Mouse (Mus musculus) hindbrain, embryonic 12.5 days (tissue): ENCODE results near the gene Capn2. TPM values are rescaled to one million over a fixed set of nuclear protein-coding genes. Genes with fewer than 3 reads are reported as not detected.

ENCODE experiments used
- ATAC-seq: fragments of 200-750 bp; cut with Nextera tagmentation; 2 replicates; pipeline ENCODE4 v1.8.0; 2017; ENCODE audit warnings: moderate TSS enrichment; ENCODE audit not compliant: low FRiP score
- H3K27ac ChIP-seq: fragments of 300-500 bp; sonication (generic); 2 replicates; pipeline ENCODE4 v1.5.1; 2016; ENCODE audit warnings: mild to moderate bottlenecking
- H3K27me3 ChIP-seq: fragments of 300-500 bp; sonication (generic); 2 replicates; pipeline ENCODE4 v1.6.1; 2016; ENCODE audit warnings: mild to moderate bottlenecking
- H3K36me3 ChIP-seq: fragments of 300-500 bp; sonication (generic); 2 replicates; pipeline ENCODE4 v1.6.1; 2016; ENCODE audit warnings: mild to moderate bottlenecking
- H3K4me1 ChIP-seq: fragments of 300-500 bp; sonication (generic); 2 replicates; pipeline ENCODE4 v1.6.1; 2016
- H3K4me2 ChIP-seq: fragments of 300-500 bp; sonication (generic); replicated peaks from 2 replicates; pipeline ENCODE4 v1.6.1; 2016; ENCODE audit warnings: mild to moderate bottlenecking
- H3K4me3 ChIP-seq: fragments of 300-500 bp; sonication (generic); 2 replicates; pipeline ENCODE4 v1.5.1; 2016; ENCODE audit warnings: mild to moderate bottlenecking
- H3K9ac ChIP-seq: fragments of 300-500 bp; sonication (generic); 2 replicates; pipeline ENCODE4 v1.6.1; 2016; ENCODE audit warnings: mild to moderate bottlenecking, moderate library complexity
- H3K9me3 ChIP-seq: fragments of 300-500 bp; sonication (generic); replicated peaks from 2 replicates; pipeline ENCODE4 v1.6.1; 2016; ENCODE audit warnings: mild to moderate bottlenecking
- WGBS: fragments of 180-500 bp; shearing (Covaris S2); methylation state at CpG from one replicate; pipeline ENCODE4 v1.1.7; 2016; 5-methylcytosine and 5-hydroxymethylcytosine counted together
- polyA plus RNA-seq: library from polyadenylated mRNA; unstranded; fragments of >200 nt; fragmentation: Nextera tagmentation; extraction: Ambion mirVana; gene quantifications from 2 replicates; pipeline ENCODE4 v1.2.1, GENCODE M21; 2016

The Capn2 gene
- polyA plus RNA-seq, 1 experiment from 2014 or later: 136 TPM

- Histone ChIP-seq H3K36me3 (peaks cover 74% of the 10 kb centered on the region), H3K27me3 (no peaks in the 10 kb centered on the region), H3K9me3 (no peaks in the 10 kb centered on the region), H3K27ac (no peak overlapping the region), H3K4me1 (no peaks in the 10 kb centered on the region), H3K4me3 (no peak overlapping the region), H3K9ac (no peak overlapping the region), H3K4me2 (no peak overlapping the region)
- 88% methylated on average over 18 of the region's 18 CpGs for WGBS
- ATAC-seq: no peak
Measured at GRCm38 (mm10) chr1:182441791-182442473, 75.5 kb downstream of the Capn2 start.

- peaks cover 64% of the 10 kb centered on the region for H3K36me3 ChIP-seq
Measured at GRCm38 (mm10) chr1:182439546-182440222, 77.7 kb downstream of the Capn2 start.

GRCm38 (mm10) chr1:182436746-182437145, 80.7 kb downstream of the Capn2 start:
- H3K4me1 ChIP-seq: no peaks in the 10 kb centered on the region
- no peak overlapping the region for H3K4me3 ChIP-seq
- H3K27ac ChIP-seq: no peak overlapping the region
- ATAC-seq: no peak
- no peaks in the 10 kb centered on the region for H3K27me3 ChIP-seq
- peaks cover 58% of the 10 kb centered on the region for H3K36me3 ChIP-seq
- H3K9ac ChIP-seq: no peak overlapping the region
- 82% methylated on average over 5 of the region's 5 CpGs for WGBS
- no peak overlapping the region for H3K4me2 ChIP-seq
- H3K9me3 ChIP-seq: no peaks in the 10 kb centered on the region

More at GRCm38 (mm10) chr1:182439546-182440222, 77.7 kb downstream of the Capn2 start:
- Histone ChIP-seq H3K9me3 (no peaks in the 10 kb centered on the region), H3K4me1 (no peaks in the 10 kb centered on the region), H3K4me2 (no peak overlapping the region), H3K27ac (no peak overlapping the region), H3K27me3 (no peaks in the 10 kb centered on the region), H3K9ac (no peak overlapping the region), H3K4me3 (no peak overlapping the region)
- WGBS: 82% methylated on average over 5 of the region's 5 CpGs
- no peak for ATAC-seq

- H3K27ac ChIP-seq: no peak overlapping the region
- peaks cover 42% of the 10 kb centered on the region for H3K36me3 ChIP-seq
- no peak overlapping the region for H3K4me3 ChIP-seq
- no peak for ATAC-seq
- no peaks in the 10 kb centered on the region for H3K27me3 ChIP-seq
- no peak overlapping the region for H3K9ac ChIP-seq
- H3K4me1 ChIP-seq: no peaks in the 10 kb centered on the region
- no peaks in the 10 kb centered on the region for H3K9me3 ChIP-seq
- H3K4me2 ChIP-seq: no peak overlapping the region
- 97% methylated on average over 3 of the region's 3 CpGs for WGBS
Measured at GRCm38 (mm10) chr1:182432059-182432458, 85.3 kb downstream of the Capn2 start.

DNA sequence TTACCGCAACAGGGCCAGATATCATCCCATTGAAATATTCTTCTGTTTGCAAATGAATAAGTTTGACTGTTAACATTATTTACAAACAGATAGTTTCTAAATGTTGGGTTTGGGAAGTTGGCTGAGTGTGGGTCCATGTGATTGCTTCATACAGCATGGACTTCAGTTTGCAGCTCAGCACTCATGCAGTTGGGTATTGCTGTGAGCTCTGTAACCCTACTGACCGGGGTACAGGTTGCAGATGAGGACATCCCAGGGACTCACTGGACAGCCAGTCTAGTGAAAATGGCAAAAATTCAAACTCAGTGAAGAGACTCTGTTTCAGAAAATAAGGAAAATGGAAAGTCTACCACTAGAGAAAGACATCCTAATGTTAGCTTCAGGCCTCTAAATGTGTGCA, 86.7 kb downstream of the Capn2 start:
- Histone ChIP-seq H3K36me3 (peaks cover 35% of the 10 kb centered on the region), H3K4me3 (no peak overlapping the region), H3K27me3 (no peaks in the 10 kb centered on the region), H3K9ac (no peak overlapping the region), H3K4me2 (no peak overlapping the region), H3K4me1 (no peaks in the 10 kb centered on the region), H3K27ac (no peak overlapping the region), H3K9me3 (no peaks in the 10 kb centered on the region)
- ATAC-seq: no peak
- 93% methylated on average over 2 of the region's 2 CpGs for WGBS

GRCm38 (mm10) chr1:182429826-182430225, 87.6 kb downstream of the Capn2 start:
- H3K4me2 ChIP-seq: no peak overlapping the region
- H3K27ac ChIP-seq: no peak overlapping the region
- H3K9ac ChIP-seq: no peak overlapping the region
- H3K27me3 ChIP-seq: no peaks in the 10 kb centered on the region
- WGBS: 80% methylated on average over 3 of the region's 3 CpGs
- peaks cover 32% of the 10 kb centered on the region for H3K36me3 ChIP-seq
- peaks cover 5% of the 10 kb centered on the region; the same call in 1 of the 2 replicates for H3K4me1 ChIP-seq
- H3K9me3 ChIP-seq: no peaks in the 10 kb centered on the region
- ATAC-seq: no peak
- H3K4me3 ChIP-seq: no peak overlapping the region

DNA sequence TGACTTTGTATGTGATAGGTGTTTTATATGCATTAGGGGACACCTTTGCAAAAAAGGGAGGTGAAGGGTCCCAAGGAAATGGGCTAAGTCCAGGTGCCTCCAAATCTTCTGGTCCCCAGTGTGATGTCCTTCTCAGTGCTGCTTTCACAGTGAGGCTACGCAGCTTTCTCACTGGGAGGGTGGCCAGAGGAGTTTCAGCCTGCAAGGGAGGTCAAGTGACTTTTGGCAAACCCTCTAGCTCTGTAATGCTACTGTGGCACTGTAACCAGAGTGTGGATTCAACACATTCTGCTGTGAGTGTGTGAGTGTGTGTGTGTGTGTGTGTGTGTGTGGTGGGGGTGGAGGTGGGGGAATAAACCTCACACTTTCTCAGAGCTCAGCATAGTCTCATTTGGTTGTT, 90.0 kb downstream of the Capn2 start:
- Histone ChIP-seq H3K4me3 (no peak overlapping the region), H3K36me3 (peaks cover 20% of the 10 kb centered on the region), H3K4me1 (peaks cover 6% of the 10 kb centered on the region; the same call in 1 of the 2 replicates), H3K27me3 (no peaks in the 10 kb centered on the region), H3K9ac (no peak overlapping the region), H3K27ac (no peak overlapping the region), H3K9me3 (no peaks in the 10 kb centered on the region), H3K4me2 (no peak overlapping the region)
- 65% methylated on average over 1 of the region's 1 CpGs for WGBS
- no peak for ATAC-seq

DNA sequence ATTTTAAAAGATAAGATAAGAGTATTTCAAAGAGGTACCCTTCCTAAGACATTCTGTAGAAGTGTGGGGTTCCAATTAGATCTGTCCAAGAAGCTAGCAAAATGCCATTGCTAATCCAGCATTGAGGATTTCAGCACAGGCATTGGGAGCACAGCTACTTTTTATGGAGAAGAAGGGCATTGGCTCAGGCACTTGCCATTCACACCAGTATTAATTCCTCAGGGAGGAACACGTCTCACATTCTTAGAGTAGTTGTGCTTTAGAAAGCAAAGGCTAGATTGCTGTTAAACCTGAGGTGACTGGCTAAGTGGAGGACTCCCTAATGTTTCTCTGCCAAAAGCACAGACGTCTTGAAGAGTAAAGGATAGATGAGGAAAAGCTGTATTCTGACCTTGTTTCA, 91.0 kb downstream of the Capn2 start:
- Histone ChIP-seq H3K27me3 (no peaks in the 10 kb centered on the region), H3K4me1 (peaks cover 6% of the 10 kb centered on the region; the same call in 1 of the 2 replicates), H3K4me3 (no peak overlapping the region), H3K36me3 (peaks cover 10% of the 10 kb centered on the region), H3K27ac (no peak overlapping the region), H3K9me3 (no peaks in the 10 kb centered on the region), H3K4me2 (no peak overlapping the region), H3K9ac (no peak overlapping the region)
- no peak for ATAC-seq
- whole genome bisulfite sequencing: 45% methylated on average over 2 of the region's 2 CpGs

DNA sequence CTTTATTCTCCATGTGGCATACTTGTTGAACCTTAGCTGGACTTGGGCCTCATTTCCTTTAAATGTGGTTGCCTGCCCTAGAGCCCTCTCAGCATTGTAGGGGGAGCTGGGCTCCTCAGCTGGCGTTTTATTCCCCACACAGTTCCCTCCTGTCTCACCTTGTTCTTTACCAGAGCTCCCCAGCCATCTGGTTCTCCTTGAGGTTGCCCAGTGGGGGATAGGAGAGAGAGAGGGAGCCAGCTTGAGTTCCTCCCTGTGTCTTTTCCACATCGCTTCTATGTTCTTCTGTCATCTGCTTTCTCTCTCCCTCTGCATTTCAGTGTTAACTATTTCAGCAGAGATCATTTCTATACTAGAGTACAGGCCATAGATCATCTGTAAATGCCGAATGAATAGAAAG, 92.2 kb downstream of the Capn2 start:
- Histone ChIP-seq H3K9me3 (no peaks in the 10 kb centered on the region), H3K27ac (no peak overlapping the region), H3K9ac (no peak overlapping the region), H3K27me3 (no peaks in the 10 kb centered on the region), H3K4me2 (no peak overlapping the region), H3K4me3 (no peak overlapping the region), H3K36me3 (peaks cover 7% of the 10 kb centered on the region; the same call in 1 of the 2 replicates), H3K4me1 (peaks cover 12% of the 10 kb centered on the region; the same call in 1 of the 2 replicates)
- WGBS: 71% methylated on average over 3 of the region's 3 CpGs
- ATAC-seq: no peak

DNA sequence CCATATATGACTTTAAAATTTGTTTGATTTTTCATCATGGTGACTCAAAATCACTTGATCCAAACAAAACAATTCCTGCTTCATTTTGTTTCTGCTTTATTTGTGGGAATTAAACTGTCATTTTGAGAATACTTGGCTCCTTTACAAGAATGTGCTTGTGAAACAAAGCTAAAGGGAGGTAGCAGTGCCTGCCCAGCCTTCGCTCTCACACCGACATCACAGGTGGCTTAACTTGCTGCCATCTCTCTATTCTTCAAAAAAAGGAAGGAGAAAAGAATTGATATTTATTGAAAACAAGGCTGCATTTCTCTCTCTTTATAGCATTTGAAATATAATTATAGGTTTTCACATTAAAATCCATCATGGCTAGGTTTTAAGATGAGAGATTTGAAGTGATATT, 93.1 kb downstream of the Capn2 start:
- Histone ChIP-seq H3K27ac (no peak overlapping the region), H3K4me1 (peaks cover 12% of the 10 kb centered on the region; the same call in 1 of the 2 replicates), H3K36me3 (no peaks in the 10 kb centered on the region), H3K4me3 (no peak overlapping the region), H3K4me2 (no peak overlapping the region), H3K9me3 (no peaks in the 10 kb centered on the region), H3K9ac (no peak overlapping the region), H3K27me3 (no peaks in the 10 kb centered on the region)
- WGBS: 95% methylated on average over 2 of the region's 2 CpGs
- no peak for ATAC-seq

- no peak overlapping the region for H3K4me3 ChIP-seq
- no peaks in the 10 kb centered on the region for H3K36me3 ChIP-seq
- no peak for ATAC-seq
- no peak overlapping the region for H3K9ac ChIP-seq
- H3K27ac ChIP-seq: no peak overlapping the region
- no peak overlapping the region for H3K4me2 ChIP-seq
- H3K27me3 ChIP-seq: no peaks in the 10 kb centered on the region
- 69% methylated on average over 3 of the region's 3 CpGs for WGBS
- peaks cover 10% of the 10 kb centered on the region for H3K4me1 ChIP-seq
- no peaks in the 10 kb centered on the region for H3K9me3 ChIP-seq
Measured at GRCm38 (mm10) chr1:182419481-182419880, 97.9 kb downstream of the Capn2 start.
